Mouse (Mus musculus): ENCODE measurements around the gene Plxna1.

- TF ChIP-seq POLR2A (IDR thresholded peaks at IDR 0.05; ENCODE audit: insufficient read depth, low read depth, low read length): no peak
- TF ChIP-seq CTCF (IDR thresholded peaks at IDR 0.05; ENCODE audit: insufficient read depth, low read depth, low read length): no peak
These were observed 29.8 kb upstream of the Plxna1 start for GRCm38 (mm10) chr6:89392213-89392612.
